22 mouse cellular contexts compared by ENCODE assay signal in genomic region chr4:67424064-67424463, GRCm38 (mm10).
"Had no signal": no experiment of that assay in that cellular context is flagged by ENCODE, and none has a peak within 500 bp of the region (broad histone marks: within the 10 kb centered on the region; RNA-seq: fewer than 3 reads in every experiment).

No protein-coding gene starts in this region.

- H3K36me3 ChIP-seq: kidney, embryonic 15.5 days; limb, embryonic 12.5 days; liver, embryonic 12.5 days; liver, embryonic 15.5 days; lung, embryonic 15.5 days; midbrain, embryonic 12.5 days; midbrain, embryonic 15.5 days; neural tube, embryonic 13.5 days; stomach, embryonic 15.5 days had no signal

- H3K4me2 ChIP-seq: kidney, embryonic 15.5 days; limb, embryonic 12.5 days; liver, embryonic 12.5 days; liver, embryonic 15.5 days; lung, embryonic 15.5 days; midbrain, embryonic 12.5 days; midbrain, embryonic 15.5 days; neural tube, embryonic 13.5 days; stomach, embryonic 15.5 days had no signal

- ATAC-seq: liver, embryonic 12.5 days; midbrain, embryonic 15.5 days had no signal

- H3K9me3 ChIP-seq: kidney, embryonic 15.5 days; limb, embryonic 12.5 days; liver, embryonic 12.5 days; liver, embryonic 15.5 days; lung, embryonic 15.5 days; midbrain, embryonic 12.5 days; midbrain, embryonic 15.5 days; neural tube, embryonic 13.5 days; stomach, embryonic 15.5 days had no signal

- H3K9ac ChIP-seq: kidney, embryonic 15.5 days; limb, embryonic 12.5 days; liver, embryonic 12.5 days; liver, embryonic 15.5 days; lung, embryonic 15.5 days; midbrain, embryonic 12.5 days; midbrain, embryonic 15.5 days; neural tube, embryonic 13.5 days; stomach, embryonic 15.5 days had no signal

- H3K27me3 ChIP-seq: kidney, embryonic 15.5 days; limb, embryonic 12.5 days; liver, embryonic 12.5 days; liver, embryonic 15.5 days; lung, embryonic 15.5 days; midbrain, embryonic 12.5 days; midbrain, embryonic 15.5 days; neural tube, embryonic 13.5 days; stomach, embryonic 15.5 days had no signal

- DNase-seq: kidney, adult 2 months; kidney, postnatal 10 days; kidney, postnatal 36 days; layer of hippocampus, postnatal 36 days; liver; lung, adult 18-20 months; lung, postnatal 10 days; lung, postnatal 36 days; retina, postnatal 1 day; right cerebral cortex, postnatal 25 days; spleen, adult 18-20 months; thymus, postnatal 25 days had no signal

- H3K4me1 ChIP-seq: kidney, embryonic 15.5 days; limb, embryonic 12.5 days; liver, embryonic 12.5 days; liver, embryonic 15.5 days; lung, embryonic 15.5 days; midbrain, embryonic 12.5 days; midbrain, embryonic 15.5 days; neural tube, embryonic 13.5 days; stomach, embryonic 15.5 days had no signal

- H3K4me3 ChIP-seq: kidney, embryonic 15.5 days; left cerebral cortex, adult 2 months; limb, embryonic 12.5 days; liver, embryonic 12.5 days; liver, embryonic 15.5 days; lung, embryonic 15.5 days; midbrain, embryonic 12.5 days; midbrain, embryonic 15.5 days; neural tube, embryonic 13.5 days; stomach, embryonic 15.5 days had no signal

- H3K27ac ChIP-seq: kidney, embryonic 15.5 days; left cerebral cortex, adult 2 months; limb, embryonic 12.5 days; liver, embryonic 12.5 days; liver, embryonic 15.5 days; lung, embryonic 15.5 days; midbrain, embryonic 12.5 days; midbrain, embryonic 15.5 days; neural tube, embryonic 13.5 days; stomach, embryonic 15.5 days had no signal
